Mouse (Mus musculus) activated CD4-positive, CD25-positive, alpha-beta regulatory T cell, adult 4 months (primary cell): ENCODE measurements at regions not wholly inside any gene's neighbourhood (a gene's known extent, or its start where the extent isn't known, plus 50 kb on each side); places are given as distances from the start of the nearest gene placed in this dataset.
A peak's percentile ranks its signal among the peaks of the same experiment; 100 is the strongest.

Source experiments
- ATAC-seq: one replicate; pipeline ENCODE4 v1.8.0; 2017

GRCm38 (mm10) chr6:16999451-17000139 lies 65.4 kb upstream of the Tes start:
- no peak for ATAC-seq

GRCm38 (mm10) chr6:16995495-16995936 lies 69.4 kb upstream of the Tes start:
- no peak for ATAC-seq

- no peak for ATAC-seq
These were observed 70.2 kb upstream of the Tes start for GRCm38 (mm10) chr6:16994711-16995110.

GRCm38 (mm10) chr6:16991996-16992591 lies 72.9 kb upstream of the Tes start:
- no peak for ATAC-seq

GRCm38 (mm10) chr6:16978206-16978505 lies 79.9 kb upstream of the Tfec start:
- peak; percentile 54 for ATAC-seq

- no peak for ATAC-seq
These were observed 79.4 kb upstream of the Tfec start for GRCm38 (mm10) chr6:16977392-16978205.

- ATAC-seq, result no peak
These were observed 67.4 kb upstream of the Tfec start for GRCm38 (mm10) chr6:16965658-16966057.

GRCm38 (mm10) chr6:16964362-16964761 lies 66.1 kb upstream of the Tfec start:
- no peak for ATAC-seq

GRCm38 (mm10) chr6:16963958-16964357 lies 65.7 kb upstream of the Tfec start:
- ATAC-seq, result no peak

GRCm38 (mm10) chr6:16958102-16958501 lies 59.9 kb upstream of the Tfec start:
- no peak for ATAC-seq

GRCm38 (mm10) chr6:16956771-16957435 lies 58.7 kb upstream of the Tfec start:
- no peak for ATAC-seq
